Mouse (Mus musculus): ENCODE measurements at regions not wholly inside any gene's neighbourhood (a gene's known extent, or its start where the extent isn't known, plus 50 kb on each side); places are given as distances from the start of the nearest gene placed in this dataset.

DNA sequence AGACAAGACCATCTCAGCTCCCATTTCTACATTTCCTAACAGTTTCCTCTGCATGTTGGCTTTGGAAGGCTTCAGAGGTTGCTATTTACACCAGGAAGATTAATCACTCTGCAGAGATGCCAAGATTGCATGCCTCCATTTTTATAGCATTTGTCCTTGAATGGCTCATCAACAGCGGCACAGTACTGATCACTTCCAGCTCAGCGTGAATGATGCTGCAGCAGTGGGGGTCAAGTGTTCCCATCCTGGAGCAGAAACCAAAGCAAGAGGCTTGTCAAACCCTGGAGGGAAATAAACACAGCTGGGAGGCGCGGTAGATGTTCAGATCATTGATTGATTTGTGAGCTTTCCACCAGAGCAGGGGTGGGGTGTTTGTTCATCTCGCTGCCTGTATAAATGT lies 572.2 kb upstream of the Hs6st1 start:
- Histone ChIP-seq H3K9ac (ENCODE audit: low read depth, low read length) (no peak overlapping the region), H3K36me3 (ENCODE audit: control insufficient read depth, insufficient read depth) (no peaks in the 10 kb centered on the region), H3K9me3 (ENCODE audit: control insufficient read depth) (no peaks in the 10 kb centered on the region), H3K27ac (ENCODE audit: low read depth, low read length) (no peak overlapping the region), H3K4me2 (replicated peaks; ENCODE audit: low read depth) (no peak overlapping the region), H3K4me1 (replicated peaks; ENCODE audit: control insufficient read depth, insufficient read depth, low read length) (no peaks in the 10 kb centered on the region), H3K4me3 (ENCODE audit: low read depth, low read length) (no peak overlapping the region), H3K27me3 (replicated peaks; ENCODE audit: control insufficient read depth, insufficient read depth, low read length) (no peaks in the 10 kb centered on the region)
- WGBS, result 23% methylated on average over 5 of the region's 5 CpGs
- TF ChIP-seq CTCF (IDR thresholded peaks at IDR 0.05; ENCODE audit: low read depth), result no peak
- ATAC-seq, result no peak

DNA sequence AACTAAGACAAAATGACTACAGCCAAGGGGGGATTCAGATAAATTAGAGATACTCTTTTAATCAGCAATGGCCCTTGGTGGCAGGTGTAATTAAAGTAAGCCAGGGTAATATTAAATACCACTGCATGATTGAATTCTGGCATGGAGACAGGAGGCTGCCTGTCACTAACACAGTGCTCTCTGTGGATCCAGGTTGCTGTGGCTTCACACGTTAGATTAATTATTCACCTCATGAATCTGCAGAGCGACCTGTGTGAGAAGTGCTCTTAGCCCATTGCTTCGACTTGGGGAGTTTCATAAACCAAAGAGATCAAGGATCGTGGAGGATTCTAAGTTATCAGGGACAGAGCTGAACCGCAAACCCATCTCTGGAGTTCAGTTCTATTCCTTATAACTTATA lies 545.2 kb upstream of the Hs6st1 start:
- Histone ChIP-seq H3K9me3 (ENCODE audit: control insufficient read depth) (no peaks in the 10 kb centered on the region), H3K27me3 (replicated peaks; ENCODE audit: control insufficient read depth, insufficient read depth, low read length) (no peaks in the 10 kb centered on the region), H3K27ac (ENCODE audit: low read depth, low read length) (no peak overlapping the region), H3K4me2 (replicated peaks; ENCODE audit: low read depth) (no peak overlapping the region), H3K36me3 (ENCODE audit: control insufficient read depth, insufficient read depth) (no peaks in the 10 kb centered on the region), H3K4me1 (replicated peaks; ENCODE audit: control insufficient read depth, insufficient read depth, low read length) (no peaks in the 10 kb centered on the region), H3K4me3 (ENCODE audit: low read depth, low read length) (no peak overlapping the region), H3K9ac (ENCODE audit: low read depth, low read length) (no peak overlapping the region)
- ATAC-seq, result no peak
- WGBS, result 52% methylated on average over 5 of the region's 5 CpGs
- no peak for TF ChIP-seq CTCF (IDR thresholded peaks at IDR 0.05; ENCODE audit: low read depth)

DNA sequence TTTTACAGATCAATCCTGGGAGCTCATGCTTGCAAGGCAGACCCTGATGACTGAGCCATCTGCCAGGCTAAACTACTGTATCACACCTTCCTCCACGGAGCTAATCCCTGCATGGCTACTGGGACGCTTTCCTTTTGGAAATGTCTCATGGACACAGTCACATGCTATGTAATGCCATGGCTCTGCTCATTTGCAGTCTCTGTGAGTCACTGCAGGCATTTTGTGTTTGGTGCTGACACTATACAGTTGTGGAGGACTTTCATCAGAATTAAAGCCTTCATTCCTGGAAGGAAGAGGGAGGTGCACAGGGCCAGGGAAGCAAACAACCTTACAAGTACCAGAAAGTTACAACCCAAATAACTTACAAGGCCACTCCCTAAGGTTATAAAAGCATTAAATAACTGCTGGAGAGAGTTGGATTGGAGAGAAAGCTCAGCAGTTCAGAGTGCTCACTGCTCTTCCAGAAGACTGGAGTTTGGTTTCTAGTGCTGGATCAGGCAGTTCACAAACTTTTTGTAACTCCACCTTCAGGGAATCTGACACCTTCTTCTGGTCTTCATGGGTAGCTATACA lies 544.3 kb upstream of the Hs6st1 start:
- H3K4me2 ChIP-seq (replicated peaks; ENCODE audit: low read depth), result no peak overlapping the region
- no peaks in the 10 kb centered on the region for H3K27me3 ChIP-seq (replicated peaks; ENCODE audit: control insufficient read depth, insufficient read depth, low read length)
- H3K27ac ChIP-seq (ENCODE audit: low read depth, low read length), result no peak overlapping the region
- H3K4me3 ChIP-seq (ENCODE audit: low read depth, low read length), result no peak overlapping the region
- no peaks in the 10 kb centered on the region for H3K9me3 ChIP-seq (ENCODE audit: control insufficient read depth)
- no peak for TF ChIP-seq CTCF (IDR thresholded peaks at IDR 0.05; ENCODE audit: low read depth)
- no peaks in the 10 kb centered on the region for H3K36me3 ChIP-seq (ENCODE audit: control insufficient read depth, insufficient read depth)
- WGBS, result 33% methylated on average over 2 of the region's 2 CpGs
- no peak overlapping the region for H3K9ac ChIP-seq (ENCODE audit: low read depth, low read length)
- ATAC-seq, result peak; percentile 49; the same call in 1 of the 2 replicates
- no peaks in the 10 kb centered on the region for H3K4me1 ChIP-seq (replicated peaks; ENCODE audit: control insufficient read depth, insufficient read depth, low read length)

DNA sequence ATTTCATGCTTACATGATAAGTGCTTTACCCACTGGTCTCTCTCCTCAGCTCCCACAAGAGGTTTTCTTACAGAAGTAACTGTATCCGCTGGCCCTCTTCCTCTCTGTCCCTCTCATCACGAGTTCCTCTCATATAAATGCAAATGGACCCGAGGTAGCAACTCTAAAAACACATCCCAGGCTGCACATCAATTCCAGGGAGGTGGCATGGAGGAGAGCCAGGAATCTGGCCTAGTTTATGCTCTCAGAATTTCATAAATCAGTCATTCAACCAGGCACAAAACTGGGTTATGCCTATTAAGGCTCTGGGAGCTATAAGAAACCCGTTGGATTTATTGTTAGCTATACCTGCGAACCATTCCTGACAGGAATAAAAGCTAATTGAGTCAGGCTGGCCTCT lies 543.4 kb upstream of the Hs6st1 start:
- Histone ChIP-seq H3K27ac (ENCODE audit: low read depth, low read length) (no peak overlapping the region), H3K4me3 (ENCODE audit: low read depth, low read length) (no peak overlapping the region), H3K36me3 (ENCODE audit: control insufficient read depth, insufficient read depth) (no peaks in the 10 kb centered on the region), H3K27me3 (replicated peaks; ENCODE audit: control insufficient read depth, insufficient read depth, low read length) (no peaks in the 10 kb centered on the region), H3K4me1 (replicated peaks; ENCODE audit: control insufficient read depth, insufficient read depth, low read length) (no peaks in the 10 kb centered on the region), H3K9ac (ENCODE audit: low read depth, low read length) (no peak overlapping the region), H3K9me3 (ENCODE audit: control insufficient read depth) (no peaks in the 10 kb centered on the region), H3K4me2 (replicated peaks; ENCODE audit: low read depth) (no peak overlapping the region)
- no peak for TF ChIP-seq CTCF (IDR thresholded peaks at IDR 0.05; ENCODE audit: low read depth)
- ATAC-seq, result no peak
- WGBS, result 74% methylated on average over 5 of the region's 5 CpGs

DNA sequence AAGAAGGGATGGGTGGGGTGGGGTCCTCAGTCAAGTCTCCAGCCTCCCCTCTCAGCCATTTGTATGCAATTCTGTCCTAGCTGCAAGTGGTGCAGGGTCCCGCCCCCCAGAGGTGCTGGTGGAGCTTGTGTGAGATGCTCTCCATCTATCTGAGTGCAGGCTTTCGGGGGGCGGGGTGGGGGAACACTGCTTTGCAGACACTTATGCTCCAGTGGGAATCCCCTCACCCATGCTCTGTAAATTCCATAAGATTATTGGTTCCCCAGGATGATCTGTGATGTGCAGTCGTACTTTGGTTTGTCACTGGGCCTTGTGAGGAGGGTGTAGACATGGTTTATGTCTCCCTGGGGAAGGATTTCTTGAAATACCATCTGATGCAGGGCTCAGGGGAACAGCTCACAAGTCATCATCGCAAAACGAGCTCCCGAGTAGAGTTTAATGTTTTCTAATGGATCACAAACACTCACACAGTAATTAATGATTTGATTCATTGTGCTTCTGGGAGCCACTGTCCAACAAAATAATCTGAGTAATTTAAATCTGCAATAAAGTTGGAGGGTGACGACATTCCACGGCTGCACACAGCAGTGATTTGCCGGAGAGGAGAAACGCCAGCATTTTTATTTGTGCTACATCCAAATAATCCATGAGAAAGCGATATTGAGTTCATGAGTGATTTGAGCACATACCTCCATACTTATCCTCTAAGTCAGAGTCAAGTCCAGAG lies 540.3 kb upstream of the Hs6st1 start:
- Histone ChIP-seq H3K4me2 (replicated peaks; ENCODE audit: low read depth) (no peak overlapping the region), H3K4me3 (ENCODE audit: low read depth, low read length) (no peak overlapping the region), H3K9me3 (ENCODE audit: control insufficient read depth) (no peaks in the 10 kb centered on the region), H3K27me3 (replicated peaks; ENCODE audit: control insufficient read depth, insufficient read depth, low read length) (no peaks in the 10 kb centered on the region), H3K36me3 (ENCODE audit: control insufficient read depth, insufficient read depth) (no peaks in the 10 kb centered on the region), H3K27ac (ENCODE audit: low read depth, low read length) (no peak overlapping the region), H3K4me1 (replicated peaks; ENCODE audit: control insufficient read depth, insufficient read depth, low read length) (no peaks in the 10 kb centered on the region), H3K9ac (ENCODE audit: low read depth, low read length) (no peak overlapping the region)
- no peak for ATAC-seq
- WGBS, result 64% methylated on average over 12 of the region's 12 CpGs
- TF ChIP-seq CTCF (IDR thresholded peaks at IDR 0.05; ENCODE audit: low read depth), result no peak

DNA sequence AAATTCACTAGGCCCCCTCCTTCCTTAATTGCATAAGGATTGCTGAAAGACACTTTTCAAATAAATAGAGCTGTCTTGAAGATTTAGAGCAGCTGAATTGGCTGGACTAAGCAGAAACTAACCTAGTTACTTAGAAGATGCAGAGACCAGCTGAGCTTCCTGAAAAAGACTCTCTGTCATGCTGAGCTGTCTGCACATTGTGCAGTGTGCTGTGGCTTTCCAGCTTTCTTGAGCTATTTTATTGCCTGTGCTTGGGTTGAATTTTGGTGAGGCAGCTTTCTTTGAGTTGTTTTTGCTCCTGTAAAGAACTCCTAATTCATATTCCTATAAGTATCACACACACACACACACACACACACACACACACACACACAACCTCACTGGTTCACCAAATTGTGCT lies 532.7 kb upstream of the Hs6st1 start:
- no peaks in the 10 kb centered on the region for H3K4me1 ChIP-seq (replicated peaks; ENCODE audit: control insufficient read depth, insufficient read depth, low read length)
- TF ChIP-seq CTCF (IDR thresholded peaks at IDR 0.05; ENCODE audit: low read depth), result no peak
- H3K9ac ChIP-seq (ENCODE audit: low read depth, low read length), result no peak overlapping the region
- no peaks in the 10 kb centered on the region for H3K9me3 ChIP-seq (ENCODE audit: control insufficient read depth)
- no peaks in the 10 kb centered on the region for H3K27me3 ChIP-seq (replicated peaks; ENCODE audit: control insufficient read depth, insufficient read depth, low read length)
- H3K4me3 ChIP-seq (ENCODE audit: low read depth, low read length), result no peak overlapping the region
- no peaks in the 10 kb centered on the region for H3K36me3 ChIP-seq (ENCODE audit: control insufficient read depth, insufficient read depth)
- no peak overlapping the region for H3K27ac ChIP-seq (ENCODE audit: low read depth, low read length)
- no peak overlapping the region for H3K4me2 ChIP-seq (replicated peaks; ENCODE audit: low read depth)
- ATAC-seq, result no peak

Measured in intestine, postnatal 0 days (tissue).